Mouse (Mus musculus): ENCODE results near the gene Crip2.
A peak's percentile ranks its signal among the peaks of the same experiment; 100 is the strongest.

Crip2 gene

GRCm38 (mm10) chr12:113131601-113132000 is 8.4 kb upstream of the Crip2 start:
- no peak for DNase-seq (ENCODE audit: low read depth, low spot score)

DNA sequence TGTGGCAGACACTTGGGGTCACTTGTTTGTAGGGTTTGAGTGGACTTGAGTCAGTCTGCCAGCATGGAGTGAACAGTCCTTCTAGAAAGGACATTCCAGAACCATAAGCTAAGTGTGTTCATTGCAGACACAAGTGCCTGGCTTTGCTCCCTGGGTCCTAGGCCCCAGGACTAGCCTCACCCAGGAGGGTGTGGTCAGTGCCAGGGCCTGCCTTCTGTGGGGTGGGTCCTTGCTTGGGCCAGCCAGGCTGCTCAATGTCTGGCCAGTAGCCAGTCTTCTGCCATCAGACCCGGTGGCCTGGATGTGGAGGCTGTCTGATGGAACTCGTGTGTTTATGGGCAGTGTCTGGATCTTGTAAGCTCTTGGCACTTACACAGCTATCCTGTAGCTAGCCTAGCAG is 7.5 kb upstream of the Crip2 start:
- no peak for DNase-seq (ENCODE audit: low read depth, low spot score)

DNA sequence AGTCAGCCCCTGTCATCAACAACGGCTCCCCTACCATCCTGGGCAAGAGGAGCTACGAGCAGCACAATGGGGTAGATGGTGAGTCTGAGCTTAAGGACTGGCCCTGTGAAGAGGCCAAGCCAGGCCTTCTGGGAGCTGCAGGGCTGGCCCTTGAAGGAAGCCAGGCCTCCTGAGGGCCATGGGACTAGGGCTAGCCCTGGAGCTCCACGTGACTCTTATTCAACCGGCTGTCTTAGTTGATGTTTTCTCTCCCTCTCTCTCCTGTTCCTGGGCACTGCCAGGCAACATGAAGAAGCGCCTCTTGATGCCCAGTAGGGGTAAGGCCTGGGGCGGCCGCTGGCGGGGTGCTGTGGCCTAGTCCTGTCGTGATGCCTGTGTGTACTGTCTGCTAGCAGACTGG is 6.8 kb upstream of the Crip2 start:
- DNase-seq (ENCODE audit: low read depth, low spot score) = no peak

GRCm38 (mm10) chr12:113133861-113134403 is 6.1 kb upstream of the Crip2 start:
- no peak for DNase-seq (ENCODE audit: low read depth, low spot score)

DNA sequence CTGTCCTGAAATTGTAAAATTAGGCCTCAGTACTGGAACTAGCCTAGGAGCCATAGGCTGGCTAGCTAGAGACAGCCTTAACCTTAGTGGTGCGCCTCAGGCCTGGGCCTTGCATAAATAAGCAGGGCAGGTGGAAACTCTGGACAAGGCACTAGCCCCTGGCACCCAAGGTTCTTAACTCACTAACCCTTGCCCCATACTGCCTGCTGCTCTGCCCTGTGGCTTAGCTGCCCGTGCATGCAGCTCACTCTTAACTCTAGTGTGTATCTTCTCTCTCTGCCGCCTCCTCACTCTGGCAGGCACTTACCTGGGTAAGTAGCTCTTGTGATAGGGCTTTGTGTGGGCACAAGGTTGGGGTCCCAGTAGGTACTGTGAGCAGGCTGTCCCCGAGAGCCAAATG is 5.5 kb upstream of the Crip2 start:
- no peak for DNase-seq (ENCODE audit: low read depth, low spot score)

DNA sequence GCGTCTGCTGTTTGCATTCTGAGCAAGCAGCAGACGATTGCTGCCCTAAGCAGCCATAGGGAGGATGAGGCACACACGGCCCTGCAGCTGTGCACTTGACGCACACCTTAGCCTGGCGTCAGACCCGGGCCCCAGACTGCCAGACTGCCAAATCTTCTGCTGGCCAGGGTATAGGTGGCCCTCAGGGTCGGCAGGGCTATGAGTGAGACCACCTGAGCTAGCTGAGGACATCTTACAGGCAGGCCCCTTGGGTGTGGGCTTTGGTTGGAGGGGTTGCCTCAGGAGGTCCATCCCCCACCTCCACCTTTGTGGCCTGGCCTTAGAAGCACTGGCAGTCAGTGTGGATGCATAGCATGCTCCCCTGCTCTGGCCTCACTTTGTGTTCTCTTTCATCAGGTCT is 4.6 kb upstream of the Crip2 start:
- DNase-seq (ENCODE audit: low read depth, low spot score) = no peak

- DNase-seq (ENCODE audit: low read depth, low spot score) = no peak
Measured at GRCm38 (mm10) chr12:113136492-113137020, 3.5 kb upstream of the Crip2 start.

- no peak for DNase-seq (ENCODE audit: low read depth, low spot score)
Measured at GRCm38 (mm10) chr12:113137260-113138213, 2.5 kb upstream of the Crip2 start.

DNA sequence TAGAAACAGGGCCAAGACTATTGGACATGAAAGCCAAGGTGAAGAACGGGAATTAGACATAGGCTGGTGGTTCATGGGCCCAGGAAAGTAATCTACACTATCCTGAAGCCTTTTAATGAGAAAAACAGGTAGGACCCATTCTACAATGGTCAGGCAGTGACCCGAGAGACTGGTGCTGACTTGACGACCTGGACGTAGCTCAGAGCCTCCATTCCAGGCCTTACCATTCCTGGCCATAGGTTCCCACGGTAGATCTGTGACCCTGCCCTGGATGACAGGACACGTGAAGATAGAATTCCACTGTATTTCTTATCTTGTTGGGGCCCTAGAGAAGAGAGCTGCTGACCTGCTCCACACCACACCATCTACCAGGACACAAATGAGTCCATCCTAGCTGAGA is 1.7 kb upstream of the Crip2 start:
- DNase-seq (ENCODE audit: low read depth, low spot score) = no peak

- DNase-seq (ENCODE audit: low read depth, low spot score) = no peak
Measured at GRCm38 (mm10) chr12:113138901-113139864, 853 bp upstream of the Crip2 start.

DNA sequence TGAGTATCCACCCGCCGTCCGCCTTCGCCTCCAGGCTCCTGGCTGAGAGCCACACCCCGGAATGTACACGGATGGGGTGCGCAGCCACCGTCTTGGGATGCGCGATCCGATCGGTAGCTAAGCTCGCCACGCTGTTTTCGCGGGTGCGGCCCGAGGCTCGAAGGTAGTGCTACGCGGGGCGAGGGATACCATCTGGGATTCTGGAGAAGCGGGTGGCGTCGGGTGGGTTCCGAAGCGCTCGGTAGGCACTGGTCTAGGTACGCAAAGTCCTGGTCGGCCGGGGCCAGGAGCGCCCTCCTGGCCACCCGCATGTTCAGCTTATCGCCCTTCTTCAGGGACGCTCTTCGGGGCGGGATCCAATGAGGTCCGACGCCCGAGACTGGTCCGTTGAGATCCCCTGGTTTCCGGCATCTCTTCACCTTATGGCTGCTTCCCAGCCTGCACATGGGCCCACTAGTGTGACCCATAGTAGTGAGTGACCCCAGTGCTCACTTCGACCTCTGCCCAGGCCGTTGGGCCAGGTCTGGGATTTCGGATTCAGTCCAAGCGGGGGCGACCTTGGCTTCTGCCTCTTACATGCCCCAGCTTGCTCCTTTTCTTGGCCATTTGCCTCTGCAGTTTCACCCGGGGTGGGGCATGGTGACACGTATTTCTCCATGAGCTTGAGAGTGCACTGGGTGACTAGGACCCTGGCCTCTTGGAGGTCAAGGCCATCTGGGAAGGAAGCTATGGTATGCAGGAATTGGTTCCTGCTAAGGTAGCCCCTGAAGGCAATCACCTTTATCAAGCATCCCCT is 778 bp downstream of the Crip2 start:
- no peak for DNase-seq (ENCODE audit: low read depth, low spot score)

- no peak for DNase-seq (ENCODE audit: low read depth, low spot score)
Measured at GRCm38 (mm10) chr12:113141531-113141973, 1.5 kb downstream of the Crip2 start.

DNA sequence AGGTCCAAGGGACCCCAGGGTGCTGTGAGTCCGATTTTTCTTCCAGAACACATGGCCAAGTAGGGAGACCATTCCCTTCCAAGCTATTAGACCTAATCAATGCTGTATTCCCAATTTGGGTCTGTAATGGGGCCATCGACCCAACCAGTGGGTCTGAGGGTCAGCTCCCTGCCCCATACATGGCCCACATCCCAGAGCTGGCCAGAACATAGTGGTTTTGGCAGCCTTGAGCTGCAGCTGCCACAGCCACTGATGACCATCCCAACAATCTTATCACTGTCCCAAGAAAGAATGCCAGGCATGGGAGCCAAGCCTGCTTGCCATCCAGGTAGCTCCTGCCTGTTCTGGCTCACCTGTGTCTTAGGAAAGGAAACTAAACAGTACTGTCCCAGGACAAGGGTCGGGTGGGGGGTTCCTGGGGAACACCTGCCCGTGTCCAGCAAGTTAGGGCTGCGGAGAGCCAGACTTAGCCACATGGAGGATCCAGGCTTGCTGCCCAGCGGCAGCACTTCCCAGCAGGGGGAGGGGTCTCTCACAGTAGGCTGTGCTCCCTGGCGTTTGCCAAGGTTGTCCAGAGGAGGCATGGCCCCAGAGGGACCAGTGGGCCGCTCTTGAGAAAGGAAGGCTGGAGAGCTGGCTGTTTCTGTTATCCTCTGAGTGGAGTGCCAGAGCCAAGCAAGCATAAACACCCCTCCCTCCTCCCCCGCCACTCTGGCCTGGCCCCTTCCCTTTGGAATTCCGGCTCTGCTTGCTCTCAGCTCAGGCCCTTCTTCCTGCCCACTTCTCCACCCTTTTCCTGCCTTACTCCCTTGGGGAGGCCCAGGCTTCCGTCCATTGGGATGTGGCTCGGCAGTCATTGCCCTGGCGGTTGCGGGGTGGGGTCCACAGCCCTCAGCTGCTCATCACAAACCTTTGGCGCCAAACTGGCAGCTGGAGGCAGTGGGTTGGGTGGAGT is 2.3 kb downstream of the Crip2 start:
- no peak for DNase-seq (ENCODE audit: low read depth, low spot score)

DNA sequence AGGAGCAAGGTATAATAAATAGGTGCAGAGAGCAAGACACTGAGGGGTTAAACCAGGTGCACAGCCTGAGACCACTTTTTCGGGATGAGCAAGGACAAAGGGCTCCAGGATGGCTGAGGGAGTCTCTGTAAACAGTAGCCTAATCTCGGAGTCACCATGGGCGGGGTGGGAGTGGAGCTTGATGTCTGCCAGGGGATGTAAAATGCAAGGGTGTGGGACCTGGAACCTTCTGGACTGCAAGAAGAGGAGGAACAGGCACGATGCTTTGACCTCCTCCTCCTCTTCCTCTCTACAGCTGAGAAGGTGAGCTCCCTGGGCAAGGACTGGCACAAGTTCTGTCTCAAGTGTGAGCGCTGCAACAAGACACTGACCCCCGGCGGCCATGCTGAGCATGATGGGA is 3.1 kb downstream of the Crip2 start:
- DNase-seq (ENCODE audit: low read depth, low spot score) = no peak

- no peak for DNase-seq (ENCODE audit: low read depth, low spot score)
Measured at GRCm38 (mm10) chr12:113144001-113144756, 4.1 kb downstream of the Crip2 start.

- no peak for DNase-seq (ENCODE audit: low read depth, low spot score)
Measured at GRCm38 (mm10) chr12:113144886-113145285, 4.8 kb downstream of the Crip2 start.

GRCm38 (mm10) chr12:113145591-113145990 is 5.6 kb downstream of the Crip2 start:
- DNase-seq (ENCODE audit: low read depth, low spot score) = no peak

GRCm38 (mm10) chr12:113146112-113147057 is 6.3 kb downstream of the Crip2 start, which contains the start of gene Crip1:
Gene Crip1, plus strand, starts transcription at chr12:113146316.
- peak; percentile 76 for DNase-seq (ENCODE audit: low read depth, low spot score)
